Mouse (Mus musculus): Measurements from ENCODE around the gene Gm10799. TPM values are rescaled to one million over a fixed set of nuclear protein-coding genes. Genes with fewer than 3 reads are reported as not detected.
"Not testable (repeated sequence)": the region's sequence is repeated elsewhere in the genome, so short reads cannot be mapped to it uniquely, and the experiment has no call there.

Gm10799 gene
- total RNA-seq, 4 experiments from 2014 or later: not detected

DNA sequence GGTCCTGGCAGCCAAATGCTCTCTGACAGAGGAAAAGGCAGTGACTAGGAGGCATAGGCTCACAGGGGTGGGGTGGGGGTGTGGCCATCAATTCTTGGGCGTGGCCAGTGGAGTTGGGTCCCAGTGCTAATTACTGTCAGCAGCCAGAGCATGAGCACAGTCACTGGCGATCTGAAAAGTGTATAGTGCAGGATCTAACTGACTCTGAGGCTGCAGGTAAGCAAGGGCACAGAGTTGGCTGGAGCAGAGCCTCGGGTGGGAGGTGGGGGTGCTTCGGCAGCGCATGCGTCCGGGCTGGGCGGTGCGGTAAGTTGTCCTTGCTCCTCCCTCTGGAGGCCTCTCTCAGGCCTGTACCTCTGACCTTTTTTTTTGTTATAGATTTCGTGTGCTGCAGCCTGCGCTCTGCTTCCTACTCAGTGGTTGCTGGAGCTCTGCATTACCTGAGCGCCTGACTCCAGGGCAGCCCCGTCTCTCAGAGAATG is 1.4 kb upstream of the Gm10799 start, which contains the start of gene Cd59b:
Cd59b (plus strand) TSS at position 146 of the 482 bp plus-strand sequence.
- DNase-seq (ENCODE audit: low spot score): peak; percentile 26

DNA sequence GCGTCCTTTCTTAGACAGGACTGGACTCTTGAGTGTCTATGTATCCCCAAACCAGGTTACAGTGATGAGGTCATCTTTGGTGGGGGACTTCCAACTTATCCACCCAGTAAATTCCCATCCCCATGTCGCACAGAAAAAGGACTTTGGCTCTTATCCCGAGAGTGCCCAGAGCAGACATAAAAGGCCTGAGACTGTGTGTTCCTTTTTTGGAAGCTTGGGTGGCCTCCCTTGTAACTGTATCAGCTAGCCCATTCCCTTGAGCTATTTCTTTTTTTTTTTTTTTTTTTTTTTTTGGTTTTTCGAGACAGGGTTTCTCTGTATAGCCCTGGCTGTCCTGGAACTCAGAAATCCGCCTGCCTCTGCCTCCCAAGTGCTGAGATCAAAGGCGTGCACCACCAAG is 2.8 kb downstream of the Gm10799 start, which contains the start of gene Gm10912:
Gm10912 (plus strand) TSS at position 301 of the 400 bp plus-strand sequence.
- not testable (repeated sequence) for DNase-seq (ENCODE audit: low spot score)

DNA sequence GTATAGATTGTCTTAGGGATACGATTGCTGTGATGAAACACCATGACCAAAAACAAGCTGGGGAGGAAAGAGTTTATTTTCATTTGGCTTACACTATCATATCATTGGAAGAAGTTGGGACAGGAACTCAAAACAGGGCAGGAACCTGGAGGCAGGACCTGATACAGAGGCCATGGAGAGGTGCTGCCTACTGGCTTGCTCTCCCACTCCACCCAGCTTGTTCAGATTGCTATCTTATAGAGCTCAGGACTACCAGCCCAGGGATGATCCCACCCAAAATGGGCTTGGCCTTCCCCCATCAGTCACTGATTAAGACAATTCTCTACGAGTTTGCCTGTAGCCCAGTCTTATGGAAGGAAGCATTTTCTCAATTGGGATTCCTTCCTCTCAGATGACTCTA is 4.2 kb downstream of the Gm10799 start:
- no peak for DNase-seq (ENCODE audit: low spot score)

DNA sequence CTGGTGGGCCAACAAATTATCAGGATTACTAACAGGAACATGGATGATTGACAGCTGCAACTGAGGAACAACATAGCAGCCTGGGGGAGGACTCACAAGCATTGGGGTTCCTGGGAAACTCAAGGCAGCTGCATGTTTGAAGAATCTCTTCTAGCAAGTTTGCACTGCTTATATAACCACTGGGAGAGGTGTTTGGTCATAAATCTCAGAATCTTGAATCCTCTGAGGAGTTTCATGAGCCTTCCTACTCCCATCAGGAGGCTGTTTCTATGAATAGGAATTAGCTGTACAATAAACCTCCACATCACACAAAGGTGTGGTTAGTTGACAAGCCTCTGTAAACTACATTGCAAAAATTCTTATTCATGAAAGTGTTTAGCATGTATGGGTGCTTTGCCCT is 5.7 kb downstream of the Gm10799 start:
- no peak for DNase-seq (ENCODE audit: low spot score)

DNA sequence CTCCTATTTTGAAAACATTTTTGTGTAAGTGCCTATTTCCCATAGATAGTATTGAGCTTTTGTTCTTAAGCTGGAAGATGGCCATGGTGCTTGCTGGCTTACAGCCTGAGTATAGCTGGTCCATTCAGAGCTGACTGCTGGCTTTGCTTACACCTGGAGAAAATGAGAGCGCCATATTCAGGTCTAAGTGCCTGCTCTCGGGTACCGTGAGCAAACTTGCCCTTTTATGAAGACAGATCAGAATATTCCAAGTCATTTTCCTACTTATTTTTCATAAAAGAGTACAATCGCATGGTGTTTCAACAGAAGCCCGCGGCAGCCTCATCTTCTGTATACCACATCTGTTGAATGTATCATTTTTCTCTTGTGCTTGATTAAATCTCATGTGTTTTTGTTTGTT is 7.4 kb downstream of the Gm10799 start:
- no peak for DNase-seq (ENCODE audit: low spot score)

DNA sequence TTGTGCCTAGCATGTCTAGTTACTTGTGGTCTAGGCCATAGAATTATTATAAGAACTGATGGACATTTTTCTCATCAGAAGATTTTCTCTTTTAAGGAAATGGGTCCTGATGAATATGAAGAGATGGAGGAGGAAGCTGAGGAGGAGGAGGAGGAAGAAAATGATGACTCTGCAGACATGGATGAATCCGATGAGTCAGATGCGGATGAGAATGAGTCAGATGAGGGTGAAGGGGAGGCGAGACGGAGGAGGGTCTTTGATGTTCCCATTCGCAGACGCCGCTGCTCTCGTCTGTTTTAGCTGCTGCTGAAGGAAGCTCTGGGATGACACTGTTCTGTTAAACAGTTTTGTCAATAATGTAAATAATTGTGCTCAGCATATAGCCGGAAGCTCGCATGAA is 8.6 kb downstream of the Gm10799 start:
- no peak for DNase-seq (ENCODE audit: low spot score)

DNA sequence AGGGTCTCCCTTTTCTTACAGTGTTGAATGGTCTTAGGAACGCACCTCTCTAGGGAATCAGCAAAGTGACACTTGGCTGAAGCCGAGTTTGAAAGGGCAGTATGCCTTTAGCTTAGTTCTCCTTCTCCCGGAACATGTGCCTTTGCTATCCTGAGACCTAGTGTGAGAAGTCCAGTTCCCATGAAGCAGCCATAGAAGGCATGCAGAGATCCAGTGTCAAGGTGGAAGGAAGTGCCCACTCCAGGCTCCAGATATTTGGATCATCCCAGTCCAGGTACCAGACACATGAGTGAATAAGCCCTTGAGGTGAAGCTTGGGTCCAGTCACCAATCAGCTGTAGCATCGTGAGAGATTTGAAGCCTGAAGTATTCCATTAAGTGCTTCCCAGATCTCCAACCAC is 9.4 kb downstream of the Gm10799 start:
- DNase-seq (ENCODE audit: low spot score): no peak

DNA sequence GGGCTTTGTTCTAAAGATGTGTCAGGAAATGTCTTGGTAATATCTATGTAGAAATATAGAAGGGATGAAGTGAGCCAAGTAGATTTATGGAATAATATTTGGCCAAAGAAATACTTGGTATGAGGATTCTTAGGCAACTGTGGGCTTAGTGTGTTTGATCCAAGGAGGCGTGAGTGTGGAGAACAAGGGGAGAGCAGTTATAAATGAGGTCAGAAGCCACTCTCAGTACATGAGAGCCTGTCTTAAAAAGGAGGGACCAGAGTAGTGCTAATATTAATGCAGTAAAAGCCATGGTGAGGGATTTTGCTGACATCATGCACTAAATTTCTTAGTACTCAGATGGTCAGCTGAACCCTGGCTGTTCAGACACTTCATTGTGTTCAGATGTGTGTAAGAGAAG is 10.0 kb downstream of the Gm10799 start:
- DNase-seq (ENCODE audit: low spot score): no peak

DNA sequence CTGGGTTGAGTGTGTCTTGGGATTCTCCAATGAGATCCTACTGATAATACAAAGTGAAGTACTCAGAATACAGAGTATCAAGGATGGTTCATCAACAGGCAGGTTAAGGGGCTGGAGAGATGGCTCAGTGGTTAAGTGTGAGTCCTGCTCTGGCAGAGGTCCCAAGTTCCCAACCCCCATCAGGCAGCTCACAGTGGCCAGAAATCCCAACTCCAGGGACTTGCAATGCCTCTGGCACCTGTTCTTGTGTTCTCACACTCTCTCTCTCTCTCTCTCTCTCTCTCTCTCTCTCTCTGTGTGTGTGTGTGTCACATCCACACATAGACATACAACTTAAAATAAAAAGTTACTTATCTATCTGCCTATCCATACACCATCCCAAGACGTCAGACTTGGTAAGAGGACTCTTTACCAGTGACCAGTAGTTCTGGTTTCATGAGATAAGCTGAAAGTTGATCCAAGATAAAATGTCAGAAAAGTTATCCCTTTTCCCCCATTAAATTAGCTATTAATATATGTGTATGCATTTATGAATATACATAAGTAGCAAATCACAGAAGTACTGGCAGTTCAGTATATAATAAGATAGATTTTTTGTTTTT is 23.8 kb downstream of the Gm10799 start:
- DNase-seq (ENCODE audit: low spot score): no peak

DNA sequence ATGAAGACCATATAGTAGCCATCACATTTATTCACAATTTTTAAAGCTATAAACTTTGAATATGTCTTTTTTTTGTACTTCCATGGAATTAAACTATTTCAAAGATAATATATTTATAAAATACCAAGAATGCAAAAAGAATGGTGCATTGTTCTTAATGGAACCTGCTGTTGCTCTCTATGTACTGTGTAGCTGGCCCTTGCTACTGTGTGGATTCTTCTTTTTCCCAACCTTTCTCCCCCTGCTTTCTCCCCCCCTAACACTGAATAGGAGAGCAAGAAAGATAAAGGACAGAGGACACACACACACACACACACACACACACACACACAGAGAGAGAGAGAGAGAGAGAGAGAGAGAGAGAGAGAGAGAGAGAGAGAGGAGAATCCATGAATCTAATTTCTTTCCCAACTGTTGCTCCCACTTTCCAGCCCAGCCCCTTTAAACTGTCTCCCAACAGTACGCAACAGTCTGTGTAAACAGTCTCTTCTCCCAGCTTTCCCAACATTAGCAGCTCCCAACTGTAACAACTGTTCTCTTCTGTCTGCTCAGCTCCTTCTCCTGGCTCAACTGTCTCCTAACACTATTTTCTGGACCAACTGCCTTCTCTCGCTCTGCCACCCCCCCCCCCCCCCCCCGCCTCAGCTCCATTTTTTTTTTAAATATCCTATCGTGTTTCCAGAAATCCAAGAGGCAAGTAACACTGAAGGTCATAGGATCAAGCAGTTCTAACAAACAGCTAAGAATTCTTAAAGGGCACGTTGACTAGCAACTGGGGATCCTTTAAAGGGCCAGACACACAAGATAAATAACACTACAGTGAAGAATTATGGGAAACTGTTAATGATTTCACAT is 24.5 kb downstream of the Gm10799 start:
- no peak for DNase-seq (ENCODE audit: low spot score)

DNA sequence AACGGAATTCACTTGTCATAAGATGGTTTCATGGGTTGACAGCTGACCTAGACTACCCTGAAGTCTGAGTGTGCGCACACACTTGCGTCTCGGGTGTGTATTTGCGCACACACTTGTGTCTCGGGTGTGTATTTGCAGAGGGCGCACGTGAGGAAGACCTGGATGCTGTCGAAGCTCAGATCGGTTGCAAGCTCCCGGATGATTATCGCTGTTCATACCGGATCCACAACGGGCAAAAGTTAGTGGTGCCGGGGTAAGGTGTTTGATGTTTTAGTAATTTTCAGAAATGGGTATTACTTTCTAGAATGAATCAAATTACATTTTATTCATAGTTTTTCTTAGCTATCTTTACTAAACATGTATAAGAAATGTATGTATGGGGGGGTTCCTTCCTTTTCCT is 25.6 kb downstream of the Gm10799 start:
- no peak for DNase-seq (ENCODE audit: low spot score)

DNA sequence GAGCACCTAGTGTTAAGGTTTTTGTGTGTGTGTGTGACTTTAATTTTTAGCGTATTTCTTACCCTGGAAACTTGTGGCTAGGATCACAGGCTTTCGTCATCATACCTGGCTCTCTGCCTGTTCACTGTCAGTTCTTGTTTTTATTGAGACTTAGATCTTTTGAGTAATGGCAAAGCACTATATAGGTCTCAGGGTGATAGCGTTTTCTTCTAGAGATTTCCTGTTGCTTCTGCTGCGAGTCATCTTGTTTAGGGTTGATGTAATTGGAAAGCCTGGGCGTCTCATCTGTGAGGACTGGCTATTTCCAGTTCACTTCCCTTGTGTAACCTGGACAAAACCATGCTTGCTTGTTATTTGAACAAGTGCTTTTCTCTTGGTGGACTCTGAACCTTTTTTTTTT is 26.7 kb downstream of the Gm10799 start:
- no peak for DNase-seq (ENCODE audit: low spot score)

DNA sequence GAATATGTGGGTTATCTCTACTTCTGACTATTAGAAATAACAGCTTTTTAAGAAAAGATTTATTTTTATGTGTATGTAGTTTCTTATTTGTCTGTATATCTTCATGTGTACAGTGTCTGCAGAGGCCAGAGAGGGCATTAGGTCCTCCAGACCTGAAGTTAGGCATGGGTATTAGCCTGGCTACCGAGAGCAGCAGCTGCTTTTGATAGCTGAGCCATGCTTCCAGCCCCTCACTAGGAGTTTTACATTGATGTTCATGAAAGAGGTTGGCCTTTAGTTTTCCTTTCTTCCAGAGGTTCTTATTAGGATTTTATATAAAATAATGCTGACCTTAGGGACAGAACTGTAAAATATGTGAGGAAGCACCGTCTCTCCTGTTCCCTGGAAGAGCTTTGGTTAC is 30.1 kb downstream of the Gm10799 start:
- no peak for DNase-seq (ENCODE audit: low spot score)

DNA sequence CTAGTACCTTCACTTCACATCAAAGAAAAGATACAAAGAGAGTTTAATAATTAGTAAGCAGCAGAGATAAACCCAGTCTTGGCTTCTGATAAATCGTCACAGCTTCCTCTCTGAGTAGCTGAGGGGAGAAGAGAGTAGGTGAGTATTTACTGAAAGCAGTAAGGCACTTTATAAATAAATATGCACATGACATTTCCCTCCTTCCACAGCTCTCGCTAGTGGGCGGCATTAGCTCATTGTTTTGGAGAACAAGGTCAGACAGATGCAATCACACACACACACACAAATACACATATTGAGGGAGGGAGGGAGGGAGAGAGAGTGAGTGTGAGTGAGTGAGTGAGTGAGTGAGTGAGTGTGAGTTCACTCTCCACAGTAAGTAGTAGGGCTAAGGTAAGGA is 32.0 kb downstream of the Gm10799 start:
- no peak for DNase-seq (ENCODE audit: low spot score)

DNA sequence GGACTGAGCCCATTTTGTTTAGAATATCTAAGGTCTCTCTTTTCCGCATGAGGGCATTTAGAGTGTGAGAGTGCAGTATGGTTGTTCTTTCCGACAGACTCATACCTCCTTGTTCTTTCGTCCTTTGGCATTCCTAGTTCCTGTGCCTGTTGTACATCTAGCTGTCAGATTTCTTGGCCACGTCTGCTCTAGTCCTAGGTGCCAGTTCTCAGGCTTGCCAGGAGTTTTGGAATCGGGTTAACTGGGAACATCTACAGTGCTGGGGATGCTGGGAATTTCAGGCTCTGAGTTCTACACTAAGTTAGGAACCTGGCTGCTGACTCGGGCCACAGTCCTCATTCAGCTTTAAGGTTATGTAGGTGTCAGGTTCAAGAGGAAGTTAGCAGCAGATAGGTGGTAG is 32.8 kb downstream of the Gm10799 start:
- peak; percentile 31 for DNase-seq (ENCODE audit: low spot score)

DNA sequence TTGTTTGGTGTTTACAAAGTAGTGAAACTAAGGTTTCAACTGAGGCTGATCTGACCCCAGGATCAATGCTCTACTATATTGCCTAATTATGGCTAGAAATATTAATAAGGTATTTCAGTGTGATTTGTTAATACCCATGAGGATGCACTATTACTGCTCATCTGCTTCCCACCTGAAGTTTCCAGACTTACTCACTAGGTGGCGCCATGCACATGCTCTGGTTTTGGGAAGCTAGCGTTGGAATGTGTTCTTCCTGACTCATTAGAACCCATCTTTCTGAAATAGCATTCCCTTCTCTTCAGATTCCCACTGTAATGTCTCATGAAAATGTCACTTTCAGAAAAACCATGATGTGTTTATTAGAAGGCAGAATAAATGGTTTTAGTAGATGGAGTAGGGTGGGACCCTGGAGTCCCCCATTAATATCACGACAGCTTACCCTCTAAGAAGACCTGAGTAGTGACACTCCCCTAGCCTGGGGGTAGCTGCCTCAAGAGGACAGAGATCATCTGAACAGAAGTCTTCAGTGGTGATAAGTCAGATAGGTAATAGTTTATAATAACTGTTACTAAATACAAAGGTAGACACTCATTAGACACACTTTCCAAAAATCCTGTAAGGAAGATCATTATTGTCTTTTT is 33.4 kb downstream of the Gm10799 start:
- peak; percentile 71 for DNase-seq (ENCODE audit: low spot score)

DNA sequence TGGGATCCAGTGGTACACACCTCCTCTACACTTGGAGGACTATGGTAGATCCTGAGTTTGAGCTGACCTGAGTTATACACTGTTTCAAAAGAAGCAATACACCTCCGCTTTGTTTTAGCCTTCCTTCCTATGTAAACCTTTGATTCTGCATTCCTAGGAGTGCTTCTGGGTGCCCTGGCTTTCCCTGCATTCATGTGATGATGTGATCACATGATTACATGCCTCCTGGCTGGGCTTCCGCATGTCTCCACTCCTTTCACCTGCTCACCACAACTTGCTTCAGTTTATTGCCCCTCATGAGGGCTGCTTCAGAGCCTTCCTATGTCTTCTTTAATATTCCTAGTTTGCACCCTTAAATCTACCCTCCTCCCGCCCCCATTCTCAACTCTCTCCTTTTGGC is 36.3 kb downstream of the Gm10799 start:
- DNase-seq (ENCODE audit: low spot score): no peak

DNA sequence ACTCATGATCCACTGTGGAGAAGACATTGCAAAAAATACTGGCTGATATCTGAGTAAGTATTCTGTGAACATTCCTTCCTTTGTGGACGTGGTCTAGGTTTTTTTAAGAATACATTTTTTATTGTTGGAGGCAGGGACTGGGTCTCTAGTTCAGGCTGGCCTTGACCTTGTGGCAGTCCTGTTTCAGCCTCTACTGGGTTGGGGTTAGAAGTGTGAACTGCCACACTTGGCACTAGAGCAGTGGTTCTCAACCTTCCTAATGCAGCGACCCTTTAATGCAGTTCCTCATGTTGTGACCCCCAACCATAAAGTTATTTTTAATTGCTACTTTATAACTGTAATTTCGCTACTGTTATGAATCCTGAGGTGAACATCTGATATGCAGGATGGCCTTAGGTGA is 38.0 kb downstream of the Gm10799 start:
- no peak for DNase-seq (ENCODE audit: low spot score)

DNA sequence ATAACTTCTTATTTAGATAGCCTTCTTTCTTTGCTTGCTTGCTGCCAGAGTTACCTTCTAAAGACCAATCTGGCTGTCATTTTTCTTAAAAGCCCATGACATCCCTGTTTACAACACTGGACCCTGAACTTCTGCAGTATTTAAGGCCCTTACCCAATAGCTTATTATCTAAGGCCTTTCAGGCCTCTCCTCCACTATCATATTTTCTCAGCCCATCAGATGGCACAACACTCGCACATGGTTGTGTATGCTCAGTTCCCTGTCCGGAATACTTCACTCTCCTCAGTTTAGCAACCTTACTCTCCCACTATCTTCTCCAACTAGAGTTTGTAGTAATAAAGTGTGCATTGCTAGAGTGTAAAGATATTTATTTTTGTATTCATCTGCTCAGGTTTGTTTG is 39.3 kb downstream of the Gm10799 start:
- DNase-seq (ENCODE audit: low spot score): no peak

DNA sequence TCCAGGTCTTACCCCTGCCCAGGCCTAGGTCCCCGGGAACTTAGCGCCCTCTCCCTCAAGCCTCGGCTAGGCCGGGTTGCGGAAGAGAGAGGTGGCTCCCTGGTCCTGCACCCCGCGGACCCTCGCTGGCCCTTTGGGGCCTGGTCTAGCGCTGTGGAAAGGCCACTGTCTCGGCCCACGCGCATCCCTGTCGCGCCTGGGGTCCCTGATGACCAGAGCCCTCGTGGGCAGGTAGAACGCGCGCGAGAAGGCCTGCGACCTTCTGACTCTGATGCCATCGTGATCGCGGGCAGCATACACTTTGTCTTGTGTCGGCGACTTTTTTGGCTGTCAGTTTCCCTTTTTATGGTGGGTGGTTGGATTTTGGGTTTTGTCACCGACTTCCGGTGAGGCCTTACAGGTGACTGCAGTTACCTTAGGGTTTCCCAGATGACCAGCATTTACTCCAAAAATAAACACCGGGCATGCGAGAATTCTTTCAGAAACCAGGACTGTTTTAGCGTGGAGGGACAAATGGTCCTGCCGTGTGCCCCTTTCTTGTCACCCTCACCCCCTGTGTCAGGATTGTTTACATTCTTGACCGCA is 40.1 kb downstream of the Gm10799 start, which contains the start of gene 4931422A03Rik:
4931422A03Rik (minus strand) TSS at position 223 of the 585 bp plus-strand sequence.
- no peak for DNase-seq (ENCODE audit: low spot score)

DNA sequence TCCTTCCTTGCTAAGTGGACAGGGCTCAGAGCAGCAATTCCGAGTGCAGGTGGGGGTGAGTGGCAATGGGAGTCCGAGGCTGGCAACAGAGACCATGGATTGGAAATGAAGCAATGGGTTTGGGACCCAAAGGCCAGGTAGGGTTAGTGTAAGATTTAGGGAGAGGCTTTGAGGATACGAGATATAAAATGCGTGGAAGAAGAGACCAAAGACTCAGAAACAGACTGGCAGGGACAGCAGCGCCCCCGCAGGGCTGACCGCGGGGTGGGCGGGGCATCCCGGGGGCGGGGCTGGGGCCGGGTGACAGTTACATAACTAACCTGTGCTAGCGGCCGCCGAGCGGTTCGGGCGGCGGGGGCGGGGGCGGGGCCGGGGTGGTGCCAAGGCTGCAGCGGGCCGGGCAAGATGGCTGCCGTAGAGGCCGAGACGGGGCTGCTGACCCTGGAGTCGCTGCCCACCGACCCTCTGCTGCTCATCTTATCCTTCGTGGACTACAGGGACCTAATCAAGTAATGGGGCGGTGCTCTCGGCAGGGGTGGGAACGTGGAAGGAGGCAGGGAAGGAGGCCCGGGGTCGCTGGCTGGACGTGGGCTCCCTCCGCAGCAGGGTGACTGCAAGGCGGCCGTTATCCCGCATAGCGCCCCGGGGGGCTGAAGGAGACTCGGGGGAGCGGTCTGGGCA is 40.8 kb downstream of the Gm10799 start, which contains the start of gene Fbxo3:
Fbxo3 (plus strand) TSS at position 264 of the 681 bp plus-strand sequence.
- peak; percentile 82 for DNase-seq (ENCODE audit: low spot score)
